Mouse (Mus musculus) lung, postnatal 0 days (tissue): ENCODE measurements around the gene Atp4a. TPM values are rescaled to one million over a fixed set of nuclear protein-coding genes. Genes with fewer than 3 reads are reported as not detected.
A peak's percentile ranks its signal among the peaks of the same experiment; 100 is the strongest.

ENCODE experiments used
- ATAC-seq: fragments of 200-750 bp; cut with Nextera tagmentation; 2 replicates; pipeline ENCODE4 v1.8.0; 2017; ENCODE audit warnings: moderate library complexity
- DNase-seq: peaks from one replicate; pipeline ENCODE4 v3.0.0-alpha.2; 2016; ENCODE audit warnings: low spot score
- H3K27ac ChIP-seq: fragments of 300-500 bp; sonication (generic); 2 replicates; pipeline ENCODE4 v1.5.1; 2014; ENCODE audit warnings: antibody characterized with exemption, mild to moderate bottlenecking, low read length, mixed read lengths
- H3K27me3 ChIP-seq: fragments of 300-500 bp; sonication (generic); replicated peaks from 2 replicates; pipeline ENCODE4 v1.6.1; 2014; ENCODE audit warnings: low read length, mixed read lengths; ENCODE audit not compliant: insufficient read depth
- H3K36me3 ChIP-seq: fragments of 300-500 bp; sonication (generic); 2 replicates; pipeline ENCODE4 v1.6.1; 2014; ENCODE audit warnings: low read length, mixed read lengths; ENCODE audit not compliant: insufficient read depth
- H3K4me1 ChIP-seq: fragments of 300-500 bp; sonication (generic); 2 replicates; pipeline ENCODE4 v1.6.1; 2014; ENCODE audit warnings: antibody characterized with exemption, low read depth, low read length, mixed read lengths; ENCODE audit not compliant: insufficient read depth
- H3K4me2 ChIP-seq: fragments of 300-500 bp; sonication (generic); replicated peaks from 2 replicates; pipeline ENCODE4 v1.6.1; 2014; ENCODE audit warnings: low read depth, mild to moderate bottlenecking, low read length, moderate library complexity, mixed read lengths
- H3K4me3 ChIP-seq: fragments of 300-500 bp; sonication (generic); 2 replicates; pipeline ENCODE4 v1.5.1; 2014; ENCODE audit warnings: low read depth, low read length
- H3K9ac ChIP-seq: fragments of 300-500 bp; sonication (generic); replicated peaks from 2 replicates; pipeline ENCODE4 v1.6.1; 2014; ENCODE audit warnings: low read depth, mild to moderate bottlenecking
- H3K9me3 ChIP-seq: fragments of 300-500 bp; sonication (generic); 2 replicates; pipeline ENCODE4 v1.6.1; 2016; ENCODE audit warnings: low read length, mixed read lengths
- CTCF ChIP-seq: IDR thresholded peaks from 2 replicates; pipeline ENCODE4 v1.5.1; 2016; ENCODE audit warnings: antibody characterized with exemption, mild to moderate bottlenecking
- EP300 ChIP-seq: IDR thresholded peaks from 2 replicates; pipeline ENCODE4 v1.6.1; 2016; ENCODE audit warnings: antibody characterized with exemption, mild to moderate bottlenecking, control low read depth
- WGBS: fragments of 180-500 bp; shearing (Covaris S2); extraction: QIAGEN DNeasy Blood & Tissue Kit; methylation state at CpG from one replicate; pipeline ENCODE4 v1.1.7; 2014; 5-methylcytosine and 5-hydroxymethylcytosine counted together
- polyA plus RNA-seq: library from polyadenylated mRNA; unstranded; fragments of >200 nt; fragmentation: Nextera tagmentation; extraction: Ambion mirVana; gene quantifications from 2 replicates; pipeline ENCODE4 v1.2.1, GENCODE M21; 2015

The Atp4a gene
- 0.14 TPM in 1 of 2 replicates, not detected in the other for polyA plus RNA-seq

- Histone ChIP-seq H3K36me3 (no peaks in the 10 kb centered on the region), H3K9ac (no peak within 1 kb of the TSS), H3K27me3 (no peaks in the 10 kb centered on the region), H3K4me3 (no peak within 1 kb of the TSS), H3K4me2 (no peak within 1 kb of the TSS), H3K9me3 (no peaks in the 10 kb centered on the region), H3K4me1 (no peaks in the 10 kb centered on the region), H3K27ac (no peak within 1 kb of the TSS)
- TF ChIP-seq EP300 (no peak), CTCF (no peak)
- ATAC-seq (no peak), DNase-seq (no peak)
- 76% methylated on average over 3 of the region's 3 CpGs for WGBS
Observed at GRCm38 (mm10) chr7:30711942-30712341, at the start of gene Atp4a. Gene Atp4a (plus strand): TSS chr7:30712209.

GRCm38 (mm10) chr7:30664529-30665200, 47.3 kb upstream of the Atp4a start, which contains the start of gene Haus5:
Gene Haus5 (minus strand): TSS chr7:30664994.
- Histone ChIP-seq H3K9me3 (no peaks in the 10 kb centered on the region), H3K36me3 (no peaks in the 10 kb centered on the region), H3K4me2 (peak within 1 kb of the TSS; percentile 86), H3K4me1 (peaks cover 3% of the 10 kb centered on the region; the same call in 1 of the 2 replicates), H3K9ac (peak within 1 kb of the TSS; percentile 50), H3K27me3 (no peaks in the 10 kb centered on the region), H3K27ac (no peak within 1 kb of the TSS), H3K4me3 (peak within 1 kb of the TSS; percentile 54)
- peak; percentile 98 for ATAC-seq
- WGBS: under 1% methylated on average over 34 of the region's 34 CpGs
- TF ChIP-seq EP300 (no peak), CTCF (no peak)
- peak; percentile 93 for DNase-seq

- H3K36me3 ChIP-seq: no peaks in the 10 kb centered on the region
- H3K4me1 ChIP-seq: peaks cover 3% of the 10 kb centered on the region; the same call in 1 of the 2 replicates
- no peaks in the 10 kb centered on the region for H3K9me3 ChIP-seq
- ATAC-seq (peak; percentile 20), DNase-seq (no peak)
- H3K4me3 ChIP-seq: peak overlapping the region; percentile 54
- no peaks in the 10 kb centered on the region for H3K27me3 ChIP-seq
- H3K27ac ChIP-seq: no peak overlapping the region
- TF ChIP-seq CTCF: no peak
- TF ChIP-seq EP300: no peak
- 6% methylated on average over 11 of the region's 11 CpGs for WGBS
- peak overlapping the region; percentile 86 for H3K4me2 ChIP-seq
- peak overlapping the region; percentile 50 for H3K9ac ChIP-seq
Observed at GRCm38 (mm10) chr7:30665321-30665720, 46.7 kb upstream of the Atp4a start.

GRCm38 (mm10) chr7:30669229-30669628, 42.8 kb upstream of the Atp4a start:
- H3K9ac ChIP-seq: no peak overlapping the region
- no peak overlapping the region for H3K27ac ChIP-seq
- TF ChIP-seq CTCF (peak; percentile 66), EP300 (no peak)
- no peak overlapping the region for H3K4me3 ChIP-seq
- no peaks in the 10 kb centered on the region for H3K9me3 ChIP-seq
- ATAC-seq (no peak), DNase-seq (peak; percentile 59)
- H3K4me2 ChIP-seq: no peak overlapping the region
- H3K4me1 ChIP-seq: peaks cover 3% of the 10 kb centered on the region; the same call in 1 of the 2 replicates
- WGBS: 31% methylated on average over 3 of the region's 3 CpGs
- no peaks in the 10 kb centered on the region for H3K36me3 ChIP-seq
- no peaks in the 10 kb centered on the region for H3K27me3 ChIP-seq

GRCm38 (mm10) chr7:30671480-30671879, 40.5 kb upstream of the Atp4a start, which contains the start of gene Pmis2:
Gene Pmis2 (minus strand): TSS chr7:30671605.
- Histone ChIP-seq H3K27me3 (no peaks in the 10 kb centered on the region), H3K4me1 (no peaks in the 10 kb centered on the region), H3K9ac (no peak within 1 kb of the TSS), H3K9me3 (no peaks in the 10 kb centered on the region), H3K36me3 (no peaks in the 10 kb centered on the region), H3K4me2 (no peak within 1 kb of the TSS), H3K27ac (no peak within 1 kb of the TSS), H3K4me3 (no peak within 1 kb of the TSS)
- TF ChIP-seq EP300: no peak
- no peak for TF ChIP-seq CTCF
- DNase-seq (no peak), ATAC-seq (no peak)
- WGBS: 58% methylated on average over 9 of the region's 9 CpGs

- H3K4me2 ChIP-seq: no peak overlapping the region
- H3K36me3 ChIP-seq: no peaks in the 10 kb centered on the region
- H3K27me3 ChIP-seq: no peaks in the 10 kb centered on the region
- H3K4me1 ChIP-seq: no peaks in the 10 kb centered on the region
- H3K9me3 ChIP-seq: no peaks in the 10 kb centered on the region
- H3K27ac ChIP-seq: no peak overlapping the region
- H3K9ac ChIP-seq: no peak overlapping the region
- ATAC-seq (no peak), DNase-seq (peak; percentile 22)
- WGBS: 48% methylated on average over 5 of the region's 5 CpGs
- H3K4me3 ChIP-seq: no peak overlapping the region
- no peak for TF ChIP-seq EP300
- TF ChIP-seq CTCF: peak; percentile 34; the same call in 1 of the 2 replicates
Observed at GRCm38 (mm10) chr7:30678263-30678975, 33.6 kb upstream of the Atp4a start.
